Mouse (Mus musculus) lung, embryonic 14.5 days (tissue): ENCODE measurements around the gene Entpd3. TPM values are rescaled to one million over a fixed set of nuclear protein-coding genes. Genes with fewer than 3 reads are reported as not detected.
"Not testable (repeated sequence)": the region's sequence is repeated elsewhere in the genome, so short reads cannot be mapped to it uniquely, and the experiment has no call there.

ENCODE experiments used
- ATAC-seq: fragments of 200-750 bp; cut with Nextera tagmentation; 2 replicates; pipeline ENCODE4 v1.8.0; 2017; ENCODE audit warnings: mild to moderate bottlenecking, moderate TSS enrichment, moderate library complexity; ENCODE audit not compliant: insufficient read depth
- DNase-seq: peaks from one replicate; pipeline ENCODE4 v3.0.0-alpha.2; 2015
- H3K27ac ChIP-seq: fragments of 300-500 bp; sonication (generic); 2 replicates; pipeline ENCODE4 v1.5.1; 2014; ENCODE audit warnings: low read depth, mild to moderate bottlenecking, moderate library complexity
- H3K27me3 ChIP-seq: fragments of 300-500 bp; sonication (generic); 2 replicates; pipeline ENCODE4 v1.6.1; 2014; ENCODE audit warnings: low read length, control low read depth; ENCODE audit not compliant: insufficient read depth
- H3K36me3 ChIP-seq: fragments of 300-500 bp; sonication (generic); 2 replicates; pipeline ENCODE4 v1.6.1; 2014; ENCODE audit warnings: control low read depth; ENCODE audit not compliant: insufficient read depth
- H3K4me1 ChIP-seq: fragments of 300-500 bp; sonication (generic); 2 replicates; pipeline ENCODE4 v1.6.1; 2014; ENCODE audit warnings: antibody characterized with exemption, control low read depth; ENCODE audit not compliant: insufficient read depth
- H3K4me2 ChIP-seq: fragments of 300-500 bp; sonication (generic); 2 replicates; pipeline ENCODE4 v1.6.1; 2014; ENCODE audit warnings: mild to moderate bottlenecking
- H3K4me3 ChIP-seq: fragments of 300-500 bp; sonication (generic); 2 replicates; pipeline ENCODE4 v1.5.1; 2014; ENCODE audit warnings: low read depth, low read length
- H3K9ac ChIP-seq: fragments of 300-500 bp; sonication (generic); 2 replicates; pipeline ENCODE4 v1.6.1; 2014
- H3K9me3 ChIP-seq: fragments of 300-500 bp; sonication (generic); 2 replicates; pipeline ENCODE4 v1.6.1; 2016; ENCODE audit warnings: low read depth, low read length, control low read depth
- CTCF ChIP-seq: IDR thresholded peaks from 2 replicates; pipeline ENCODE4 v1.5.1; 2016; ENCODE audit warnings: antibody characterized with exemption, low read depth
- WGBS: fragments of 180-500 bp; shearing (Covaris S2); extraction: QIAGEN DNeasy Blood & Tissue Kit; methylation state at CpG from one replicate; pipeline ENCODE4 v1.1.7; 2014; 5-methylcytosine and 5-hydroxymethylcytosine counted together
- polyA plus RNA-seq: library from polyadenylated mRNA; unstranded; fragments of >200 nt; fragmentation: Nextera tagmentation; extraction: Ambion mirVana; gene quantifications from 2 replicates; pipeline ENCODE4 v1.2.1, GENCODE M21; 2014

Gene Entpd3
- polyA plus RNA-seq, 1 experiment from 2014 or later = 14.9 TPM

GRCm38 (mm10) chr9:120521161-120521560, 18.5 kb upstream of the Entpd3 start:
- Histone ChIP-seq H3K4me2 (no peak overlapping the region), H3K9ac (no peak overlapping the region), H3K9me3 (no peaks in the 10 kb centered on the region), H3K36me3 (no peaks in the 10 kb centered on the region), H3K4me1 (no peaks in the 10 kb centered on the region), H3K27me3 (no peaks in the 10 kb centered on the region), H3K4me3 (no peak overlapping the region), H3K27ac (no peak overlapping the region)
- DNase-seq (no peak), ATAC-seq (no peak)
- WGBS = 50% methylated on average over 1 of the region's 1 CpGs
- no peak for TF ChIP-seq CTCF

GRCm38 (mm10) chr9:120527270-120527669, 12.3 kb upstream of the Entpd3 start:
- 73% methylated on average over 4 of the region's 4 CpGs for WGBS
- H3K27ac ChIP-seq = no peak overlapping the region
- no peak overlapping the region for H3K9ac ChIP-seq
- H3K4me3 ChIP-seq = no peak overlapping the region
- ATAC-seq (no peak), DNase-seq (no peak)
- H3K4me1 ChIP-seq = no peaks in the 10 kb centered on the region
- no peak overlapping the region for H3K4me2 ChIP-seq
- H3K36me3 ChIP-seq = no peaks in the 10 kb centered on the region
- TF ChIP-seq CTCF = no peak
- no peaks in the 10 kb centered on the region for H3K9me3 ChIP-seq
- no peaks in the 10 kb centered on the region for H3K27me3 ChIP-seq

- no peak overlapping the region for H3K4me3 ChIP-seq
- no peak overlapping the region for H3K4me2 ChIP-seq
- H3K27me3 ChIP-seq = no peaks in the 10 kb centered on the region
- no peak overlapping the region for H3K9ac ChIP-seq
- no peak for DNase-seq
- ATAC-seq = no peak
- H3K27ac ChIP-seq = no peak overlapping the region
- WGBS = 84% methylated on average over 8 of the region's 8 CpGs
- no peak for TF ChIP-seq CTCF
- no peaks in the 10 kb centered on the region for H3K4me1 ChIP-seq
- no peaks in the 10 kb centered on the region for H3K9me3 ChIP-seq
- no peaks in the 10 kb centered on the region for H3K36me3 ChIP-seq
Observed at GRCm38 (mm10) chr9:120527919-120528318, 11.7 kb upstream of the Entpd3 start.

GRCm38 (mm10) chr9:120528815-120529510, 10.7 kb upstream of the Entpd3 start:
- Histone ChIP-seq H3K9me3 (no peaks in the 10 kb centered on the region), H3K4me1 (no peaks in the 10 kb centered on the region), H3K27me3 (no peaks in the 10 kb centered on the region), H3K4me2 (no peak overlapping the region), H3K27ac (no peak overlapping the region), H3K4me3 (no peak overlapping the region), H3K36me3 (no peaks in the 10 kb centered on the region), H3K9ac (no peak overlapping the region)
- DNase-seq (no peak), ATAC-seq (no peak)
- TF ChIP-seq CTCF = no peak
- WGBS = 79% methylated on average over 17 of the region's 17 CpGs

GRCm38 (mm10) chr9:120530471-120530870, 9.1 kb upstream of the Entpd3 start:
- no peak for DNase-seq
- no peaks in the 10 kb centered on the region for H3K4me1 ChIP-seq
- no peak for TF ChIP-seq CTCF
- H3K4me2 ChIP-seq = no peak overlapping the region
- 67% methylated on average over 5 of the region's 5 CpGs for WGBS
- ATAC-seq = no peak
- H3K9ac ChIP-seq = no peak overlapping the region
- no peak overlapping the region for H3K4me3 ChIP-seq
- H3K36me3 ChIP-seq = no peaks in the 10 kb centered on the region
- H3K27me3 ChIP-seq = no peaks in the 10 kb centered on the region
- H3K9me3 ChIP-seq = no peaks in the 10 kb centered on the region
- H3K27ac ChIP-seq = no peak overlapping the region

GRCm38 (mm10) chr9:120532062-120532461, 7.6 kb upstream of the Entpd3 start:
- no peaks in the 10 kb centered on the region for H3K27me3 ChIP-seq
- 78% methylated on average over 6 of the region's 6 CpGs for WGBS
- no peak overlapping the region for H3K4me3 ChIP-seq
- no peak overlapping the region for H3K27ac ChIP-seq
- no peaks in the 10 kb centered on the region for H3K9me3 ChIP-seq
- DNase-seq (no peak), ATAC-seq (no peak)
- H3K4me1 ChIP-seq = no peaks in the 10 kb centered on the region
- H3K36me3 ChIP-seq = no peaks in the 10 kb centered on the region
- no peak overlapping the region for H3K4me2 ChIP-seq
- H3K9ac ChIP-seq = no peak overlapping the region
- no peak for TF ChIP-seq CTCF

- no peaks in the 10 kb centered on the region for H3K36me3 ChIP-seq
- H3K4me1 ChIP-seq = no peaks in the 10 kb centered on the region
- H3K27ac ChIP-seq = no peak overlapping the region
- ATAC-seq (no peak), DNase-seq (no peak)
- WGBS = 81% methylated on average over 6 of the region's 6 CpGs
- no peak overlapping the region for H3K4me2 ChIP-seq
- no peak for TF ChIP-seq CTCF
- H3K9me3 ChIP-seq = no peaks in the 10 kb centered on the region
- H3K9ac ChIP-seq = no peak overlapping the region
- H3K27me3 ChIP-seq = no peaks in the 10 kb centered on the region
- H3K4me3 ChIP-seq = no peak overlapping the region
Observed at GRCm38 (mm10) chr9:120532691-120533090, 6.9 kb upstream of the Entpd3 start.

- not testable (repeated sequence) for H3K27ac ChIP-seq, H3K4me2 ChIP-seq
Observed at GRCm38 (mm10) chr9:120533446-120533950, 6.1 kb upstream of the Entpd3 start.

More at GRCm38 (mm10) chr9:120533446-120533950, 6.1 kb upstream of the Entpd3 start:
- not testable (repeated sequence) for H3K9ac ChIP-seq, H3K4me1 ChIP-seq, ATAC-seq, H3K4me3 ChIP-seq, H3K36me3 ChIP-seq, H3K27me3 ChIP-seq, H3K9me3 ChIP-seq, DNase-seq
- 90% methylated on average over 8 of the region's 8 CpGs for WGBS
